Mouse (Mus musculus): ENCODE measurements around the gene Stim1.
"Not testable (repeated sequence)": the region's sequence is repeated elsewhere in the genome, so short reads cannot be mapped to it uniquely, and the experiment has no call there.

Gene Stim1

GRCm38 (mm10) chr7:102458618-102459380 is 191.2 kb downstream of the Stim1 start:
- no peak for DNase-seq

DNA sequence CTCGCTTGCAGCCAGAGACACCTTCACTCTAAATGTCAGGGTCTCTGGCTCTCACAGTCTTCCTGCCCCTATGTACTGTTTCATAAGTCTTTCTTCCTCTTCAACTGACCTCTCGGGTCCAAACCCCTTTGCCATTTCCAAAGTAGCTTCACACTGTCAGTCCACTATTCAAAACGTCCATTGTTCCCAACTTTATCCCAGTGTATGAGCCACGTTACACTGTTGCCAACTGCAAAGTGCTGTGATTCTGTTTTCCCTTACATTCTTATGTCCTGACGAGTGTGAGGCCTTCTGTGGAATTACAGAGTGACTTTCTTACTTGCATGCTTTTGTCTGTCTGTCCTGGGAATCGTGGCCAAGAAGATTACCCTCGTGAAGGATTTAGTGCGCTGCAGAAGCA is 200.0 kb downstream of the Stim1 start:
- no peak for DNase-seq

DNA sequence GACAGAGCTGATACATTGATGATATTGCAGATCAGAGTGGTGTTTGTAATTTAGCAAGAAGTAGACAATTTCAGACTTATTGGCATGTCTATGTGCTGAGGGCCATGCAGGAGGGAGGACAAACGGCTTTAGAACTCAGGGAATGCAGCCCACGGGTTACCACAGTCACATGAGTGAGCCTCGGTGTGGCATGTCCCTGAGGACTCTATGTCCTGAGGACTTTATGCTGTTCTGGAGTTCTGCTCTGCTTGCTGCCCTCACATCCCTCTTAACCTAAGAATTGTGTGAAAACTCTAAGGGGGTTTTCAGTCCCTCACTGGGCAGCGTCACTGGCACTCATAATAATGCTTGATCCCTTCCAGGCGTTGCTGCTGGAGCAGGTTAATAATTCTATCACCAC is 205.1 kb downstream of the Stim1 start:
- DNase-seq: no peak

DNA sequence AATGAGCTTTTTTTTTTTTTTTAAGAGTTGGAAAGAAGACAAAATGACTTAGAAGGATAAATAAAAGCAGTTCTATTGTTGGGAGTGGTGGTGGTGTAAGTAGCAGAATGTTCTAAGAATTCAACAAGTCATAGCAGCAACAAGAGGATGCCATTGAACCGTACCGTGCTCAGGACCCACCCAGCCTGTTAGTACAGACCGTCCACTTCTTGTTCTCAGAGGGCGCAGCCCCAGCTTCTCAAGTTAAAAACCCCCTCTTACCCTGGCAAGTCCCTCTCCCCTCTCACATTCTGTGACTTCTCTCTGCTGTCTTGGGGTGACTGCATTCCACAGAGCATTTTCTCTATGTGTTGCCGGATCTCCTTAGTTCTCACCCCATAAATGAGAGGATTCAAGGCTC is 209.0 kb downstream of the Stim1 start:
- DNase-seq: no peak

DNA sequence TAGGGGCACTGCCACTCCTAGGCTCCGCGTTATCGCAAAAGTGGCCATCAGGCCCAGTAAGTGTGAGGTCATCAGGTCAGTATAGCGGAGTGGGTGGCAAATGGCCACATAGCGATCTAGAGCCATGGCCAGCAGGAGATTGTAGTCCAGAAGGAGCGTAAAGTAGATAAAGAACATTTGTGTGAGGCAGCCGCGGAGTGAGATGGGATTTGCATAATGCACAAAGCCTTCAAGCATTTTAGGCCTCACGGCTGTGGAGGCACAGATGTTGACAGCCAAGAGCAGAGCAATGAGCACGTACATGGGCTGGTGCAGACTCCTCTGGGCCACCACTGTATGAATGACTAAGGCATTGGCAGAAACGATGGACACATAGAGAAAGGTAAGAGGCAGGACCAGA is 209.8 kb downstream of the Stim1 start:
- DNase-seq: no peak

- DNase-seq: no peak
Measured at GRCm38 (mm10) chr7:102478425-102478824, 210.8 kb downstream of the Stim1 start.

- no peak for DNase-seq
Measured at GRCm38 (mm10) chr7:102478926-102479325, 211.3 kb downstream of the Stim1 start.

DNA sequence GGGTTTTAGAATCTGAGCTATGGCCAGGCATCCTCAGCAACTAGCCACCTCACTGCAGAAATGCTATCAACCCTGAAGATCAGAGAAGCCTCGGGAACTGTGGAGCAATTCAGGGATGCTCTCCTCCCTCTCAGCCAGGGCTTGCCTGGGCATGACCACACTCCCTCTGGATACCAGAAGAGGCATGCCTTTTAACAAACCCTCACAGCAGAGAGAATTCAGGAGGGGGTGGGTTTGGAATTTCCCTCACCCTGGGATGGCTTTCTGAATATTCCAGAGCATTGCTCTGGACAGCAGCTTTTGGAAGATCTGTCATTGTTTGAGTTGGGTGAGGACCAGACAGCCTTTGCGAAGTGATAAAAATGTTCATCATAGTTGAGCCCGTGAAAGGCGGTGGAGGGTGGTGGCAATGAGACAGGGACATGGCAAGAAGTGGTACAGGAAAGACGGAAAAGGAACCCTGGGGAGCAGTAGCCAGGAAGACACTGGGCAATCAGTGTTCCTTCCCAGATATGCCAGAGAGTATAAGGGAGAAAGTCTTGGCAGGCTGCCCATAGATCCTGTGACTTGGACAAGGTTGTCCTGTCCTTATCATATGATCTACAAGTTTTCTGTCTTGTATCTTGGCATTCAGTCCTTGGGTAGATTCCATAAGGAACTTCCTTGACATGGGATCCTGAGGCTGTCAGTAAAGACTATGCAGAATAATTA is 211.9 kb downstream of the Stim1 start:
- no peak for DNase-seq

DNA sequence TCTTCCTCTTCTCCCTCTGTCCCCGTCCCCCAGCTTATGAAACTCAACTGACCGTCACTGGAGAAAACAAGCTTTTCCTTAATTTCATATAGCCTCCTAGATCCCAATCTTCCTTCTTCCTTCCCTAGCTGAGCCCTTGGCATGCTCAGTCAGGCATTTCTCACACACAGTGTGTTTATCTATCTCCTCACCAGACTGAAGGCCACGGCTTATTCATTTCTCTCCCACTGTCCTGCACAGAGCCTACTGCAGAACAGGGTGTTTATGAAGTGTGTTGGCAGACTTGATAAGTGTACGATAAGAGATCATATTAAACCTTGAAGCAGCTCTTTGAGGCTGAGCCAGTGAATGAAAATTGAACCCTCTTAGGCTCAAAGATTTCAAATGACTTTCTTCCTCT is 213.2 kb downstream of the Stim1 start:
- DNase-seq: no peak

- no peak for DNase-seq
Measured at GRCm38 (mm10) chr7:102481579-102481978, 214.0 kb downstream of the Stim1 start, which contains the start of gene Olfr543. Gene Olfr543 (minus strand): TSS chr7:102481679.

DNA sequence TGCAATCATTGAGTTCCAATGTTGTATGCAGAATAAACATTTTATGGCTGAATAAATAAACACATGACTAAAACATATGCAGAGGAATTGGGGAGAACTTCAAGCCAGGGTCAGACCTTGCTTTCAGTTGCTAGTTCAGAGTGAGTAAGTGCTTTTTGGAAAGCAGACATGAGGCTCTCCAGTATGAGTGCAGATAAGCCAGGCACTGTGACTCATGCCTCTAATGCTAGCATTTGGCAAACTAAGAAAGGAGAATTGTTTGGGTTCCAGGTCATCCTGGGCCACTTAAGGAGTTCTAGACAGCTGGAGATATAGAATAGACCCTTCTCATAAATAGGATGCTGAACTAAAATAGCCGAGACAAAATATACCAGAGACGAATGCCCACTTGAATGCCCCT is 216.1 kb downstream of the Stim1 start:
- DNase-seq: no peak

GRCm38 (mm10) chr7:102484766-102485165 is 217.2 kb downstream of the Stim1 start:
- DNase-seq: not testable (repeated sequence)

DNA sequence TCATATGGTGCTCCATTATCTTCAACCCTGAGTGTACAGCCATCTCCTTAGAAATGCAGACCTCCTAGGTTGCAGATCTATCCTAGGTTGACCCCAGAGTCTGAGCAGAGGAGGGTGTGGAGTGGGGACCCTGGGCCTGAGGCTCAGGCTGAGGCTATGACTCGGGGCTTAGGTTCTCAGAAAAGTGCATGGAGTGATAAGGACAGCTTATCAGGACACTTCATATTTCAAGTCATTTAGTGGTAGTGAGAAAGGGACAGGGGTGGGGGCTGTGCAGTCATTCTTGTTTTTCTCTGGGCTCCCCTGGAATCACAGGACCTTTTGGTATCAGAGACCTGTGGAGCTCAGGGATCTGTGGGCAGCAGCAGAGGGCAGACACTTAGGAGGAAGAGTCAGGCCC is 218.5 kb downstream of the Stim1 start:
- no peak for DNase-seq
